Mouse (Mus musculus): Measurements from ENCODE around the gene Tmem89. TPM values are rescaled to one million over a fixed set of nuclear protein-coding genes. Genes with fewer than 3 reads are reported as not detected.

The Tmem89 gene
- polyA plus RNA-seq (2012; ENCODE audit: low replicate concordance), result 0.17 TPM in 1 of 2 replicates, not detected in the other

GRCm38 (mm10) chr9:108914491-108914890, at the start of gene Tmem89:
TSS of gene Tmem89 (plus strand) at chr9:108914619.

GRCm38 (mm10) chr9:108936418-108937364, 22.3 kb downstream of the Tmem89 start, which contains the start of gene Uqcrc1:
TSS of gene Uqcrc1 (plus strand) at chr9:108936633.

GRCm38 (mm10) chr9:108953081-108953636, 38.7 kb downstream of the Tmem89 start, which contains the start of gene Col7a1:
TSS of gene Col7a1 (plus strand) at chr9:108953586.

Other genes starting within 250 kb of the Tmem89 start
- 6.8 and 9.0 TPM in 2 replicates for gene Prkar2a, start 225.3 kb upstream of the Tmem89 start, polyA plus RNA-seq (2012; ENCODE audit: low replicate concordance)
- gene Ip6k2, start 130.8 kb upstream of the Tmem89 start, polyA plus RNA-seq (2012; ENCODE audit: low replicate concordance), result 41.5 and 47.7 TPM in 2 replicates
- 13.8 and 33.4 TPM in 2 replicates for gene Nckipsd, start 106.3 kb upstream of the Tmem89 start, polyA plus RNA-seq (2012; ENCODE audit: low replicate concordance)
- gene Celsr3, start 88.3 kb upstream of the Tmem89 start, polyA plus RNA-seq (2012; ENCODE audit: low replicate concordance), result 0.54 and 3.5 TPM in 2 replicates
- gene Slc26a6, start 61.3 kb upstream of the Tmem89 start, polyA plus RNA-seq (2012; ENCODE audit: low replicate concordance), result 8.3 and 17.4 TPM in 2 replicates
- 196 and 270 TPM in 2 replicates for gene Uqcrc1, start 22.0 kb downstream of the Tmem89 start, polyA plus RNA-seq (2012; ENCODE audit: low replicate concordance)
- 1.7 and 2.2 TPM in 2 replicates for gene Col7a1, start 39.0 kb downstream of the Tmem89 start, polyA plus RNA-seq (2012; ENCODE audit: low replicate concordance)
- not detected in 2 replicates for gene Ucn2, start 71.4 kb downstream of the Tmem89 start, polyA plus RNA-seq (2012; ENCODE audit: low replicate concordance)
- gene Pfkfb4, start 77.2 kb downstream of the Tmem89 start, polyA plus RNA-seq (2012; ENCODE audit: low replicate concordance), result 7.4 and 9.8 TPM in 2 replicates
- gene Shisa5, start 123.9 kb downstream of the Tmem89 start, polyA plus RNA-seq (2012; ENCODE audit: low replicate concordance), result 8,045 and 8,374 TPM in 2 replicates
- gene Trex1, start 145.1 kb downstream of the Tmem89 start, polyA plus RNA-seq (2012; ENCODE audit: low replicate concordance), result 33.0 and 72.5 TPM in 2 replicates
- 5.7 and 7.8 TPM in 2 replicates for gene Atrip, start 159.5 kb downstream of the Tmem89 start, polyA plus RNA-seq (2012; ENCODE audit: low replicate concordance)
- gene Ccdc51, start 167.9 kb downstream of the Tmem89 start, polyA plus RNA-seq (2012; ENCODE audit: low replicate concordance), result 3.9 and 5.3 TPM in 2 replicates
- gene Tma7, start 168.0 kb downstream of the Tmem89 start, polyA plus RNA-seq (2012; ENCODE audit: low replicate concordance), result 162 and 298 TPM in 2 replicates
- 0.72 and 1.0 TPM in 2 replicates for gene Plxnb1, start 180.8 kb downstream of the Tmem89 start, polyA plus RNA-seq (2012; ENCODE audit: low replicate concordance)
- not detected in 2 replicates for gene Fbxw21, start 247.4 kb downstream of the Tmem89 start, polyA plus RNA-seq (2012; ENCODE audit: low replicate concordance)

All from hematopoietic multipotent progenitor cell, adult 10-12 weeks (in vitro differentiated cells).